Mouse (Mus musculus) megakaryocyte, adult 5-6 weeks (primary cell): ENCODE results near the gene A530016L24Rik. TPM values are rescaled to one million over a fixed set of nuclear protein-coding genes. Genes with fewer than 3 reads are reported as not detected.

Experiments used
- ATAC-seq: 2 replicates; pipeline ENCODE4 v1.8.0; 2016; ENCODE audit warnings: mild to moderate bottlenecking, inconsistent platforms; ENCODE audit not compliant: poor library complexity, severe bottlenecking
- total RNA-seq, 2 experiments: library from RNA; stranded (forward) in 1 of 2; stranded (reverse) in 1 of 2; fragments of 153-499, 151-499 nt in 1 of 2; fragments of 221-1000, 200-1000 nt in 1 of 2; gene quantifications; 2 replicates each; pipeline versions ENCODE4 v1.2.3 to v1.2.4; 2015 to 2017

Gene A530016L24Rik
- total RNA-seq, 2 experiments from 2014 or later, result not detected

DNA sequence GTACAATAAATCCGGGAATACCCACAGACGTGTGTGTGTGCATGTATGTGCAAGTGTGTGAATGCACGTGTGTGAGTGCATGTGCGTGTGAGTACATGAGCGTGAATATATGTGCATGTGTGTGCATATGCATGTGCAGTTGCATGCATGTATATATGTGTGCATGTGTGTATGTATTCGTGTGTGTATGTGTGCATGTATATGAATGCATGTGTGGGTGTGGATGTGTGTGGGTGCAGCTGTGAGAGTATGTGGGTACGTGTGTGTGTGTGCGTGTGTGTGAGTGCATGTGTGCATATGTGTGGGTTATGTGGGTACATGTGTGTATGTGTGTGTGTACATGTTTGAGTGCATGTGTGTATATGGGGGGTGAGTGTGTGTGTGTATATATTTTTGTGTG lies 56.9 kb downstream of the A530016L24Rik start:
- ATAC-seq, result no peak

DNA sequence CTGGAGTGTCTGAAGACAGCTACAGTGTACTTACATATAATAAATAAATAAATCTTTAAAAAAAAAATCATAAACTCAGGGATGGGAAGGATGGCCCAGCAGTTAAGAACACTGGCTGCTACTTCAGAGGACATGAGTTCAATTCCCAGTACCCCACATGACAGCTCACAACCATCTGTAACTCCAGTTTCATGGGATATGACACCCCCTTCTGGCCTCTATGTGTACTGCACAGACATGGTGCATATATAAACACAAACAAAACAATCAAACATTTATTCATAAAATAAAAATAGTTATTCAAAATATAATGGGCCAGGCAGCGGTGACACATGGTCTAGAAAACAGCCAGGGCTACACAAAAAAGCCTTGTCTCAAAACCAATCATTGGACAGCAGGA lies 60.0 kb downstream of the A530016L24Rik start:
- no peak for ATAC-seq

Other genes starting within 250 kb of the A530016L24Rik start
- not detected in 2 replicates for gene Tmem179, start 27.3 kb downstream of the A530016L24Rik start, total RNA-seq (2015)
- gene Tmem179, start 27.3 kb downstream of the A530016L24Rik start, total RNA-seq (2017), result not detected in 2 replicates
- gene Inf2, start 99.3 kb downstream of the A530016L24Rik start, total RNA-seq (2015), result 28.0 and 34.3 TPM in 2 replicates
- 9.9 and 13.3 TPM in 2 replicates for gene Inf2, start 99.3 kb downstream of the A530016L24Rik start, total RNA-seq (2017)
- 73.5 and 82.1 TPM in 2 replicates for gene Adssl1, start 130.6 kb downstream of the A530016L24Rik start, total RNA-seq (2015)
- 72.3 and 74.9 TPM in 2 replicates for gene Adssl1, start 130.6 kb downstream of the A530016L24Rik start, total RNA-seq (2017)
- 116 and 130 TPM in 2 replicates for gene Siva1, start 155.2 kb downstream of the A530016L24Rik start, total RNA-seq (2015)
- 122 and 162 TPM in 2 replicates for gene Siva1, start 155.2 kb downstream of the A530016L24Rik start, total RNA-seq (2017)
- 112 and 121 TPM in 2 replicates for gene Akt1, start 185.4 kb downstream of the A530016L24Rik start, total RNA-seq (2015)
- gene Akt1, start 185.4 kb downstream of the A530016L24Rik start, total RNA-seq (2017), result 112 and 118 TPM in 2 replicates
- gene Zbtb42, start 189.4 kb downstream of the A530016L24Rik start, total RNA-seq (2015), result 6.4 and 9.0 TPM in 2 replicates
- gene Zbtb42, start 189.4 kb downstream of the A530016L24Rik start, total RNA-seq (2017), result 3.9 and 4.7 TPM in 2 replicates
- 0.41 and 1.2 TPM in 2 replicates for gene Cep170b, start 231.0 kb downstream of the A530016L24Rik start, total RNA-seq (2015)
- 0.20 and 0.22 TPM in 2 replicates for gene Cep170b, start 231.0 kb downstream of the A530016L24Rik start, total RNA-seq (2017)